Mouse (Mus musculus): ENCODE measurements around the gene Olfr1309.
"Not testable (repeated sequence)": the region's sequence is repeated elsewhere in the genome, so short reads cannot be mapped to it uniquely, and the experiment has no call there.

The Olfr1309 gene

GRCm38 (mm10) chr2:111990181-111990580 is at the start of gene Olfr1309:
Gene Olfr1309, minus strand, starts transcription at chr2:111990281.
- no peak for DNase-seq

GRCm38 (mm10) chr2:112026971-112027370 is 36.9 kb upstream of the Olfr1309 start:
- not testable (repeated sequence) for DNase-seq

- no peak for DNase-seq
Measured at GRCm38 (mm10) chr2:112024312-112024711, 34.2 kb upstream of the Olfr1309 start, which contains the start of gene Olfr1311. Gene Olfr1311, minus strand, starts transcription at chr2:112024412.

- no peak for DNase-seq
Measured at GRCm38 (mm10) chr2:112014900-112015299, 24.8 kb upstream of the Olfr1309 start.

GRCm38 (mm10) chr2:112012608-112013007 is 22.5 kb upstream of the Olfr1309 start, which contains the start of gene Olfr1310:
Gene Olfr1310, minus strand, starts transcription at chr2:112012708.
- no peak for DNase-seq

GRCm38 (mm10) chr2:111964844-111965243 is 25.2 kb downstream of the Olfr1309 start, which contains the start of gene Olfr1308:
Gene Olfr1308, minus strand, starts transcription at chr2:111964944.
- DNase-seq: no peak

GRCm38 (mm10) chr2:111949340-111949739 is 40.7 kb downstream of the Olfr1309 start, which contains the start of gene Olfr1307:
Gene Olfr1307, minus strand, starts transcription at chr2:111949440.
- DNase-seq: no peak

All from right cerebral cortex, postnatal 25 days (tissue).